Mouse (Mus musculus): ENCODE results near the gene Osbpl3.
A peak's percentile ranks its signal among the peaks of the same experiment; 100 is the strongest.

Osbpl3 gene

GRCm38 (mm10) chr6:50334846-50335821, 120.9 kb downstream of the Osbpl3 start:
- DNase-seq (ENCODE audit: low spot score in 2 of 2) = peak in 1 of 2 experiments; percentile 13

- DNase-seq (ENCODE audit: low spot score in 2 of 2) = no peak
Observed at GRCm38 (mm10) chr6:50333346-50333745, 122.7 kb downstream of the Osbpl3 start.

- no peak for DNase-seq (ENCODE audit: low spot score in 2 of 2)
Observed at GRCm38 (mm10) chr6:50331477-50331876, 124.5 kb downstream of the Osbpl3 start.

GRCm38 (mm10) chr6:50329380-50329779, 126.6 kb downstream of the Osbpl3 start:
- DNase-seq (ENCODE audit: low spot score in 2 of 2) = no peak

- DNase-seq (ENCODE audit: low spot score in 2 of 2) = no peak
Observed at GRCm38 (mm10) chr6:50328901-50329300, 127.1 kb downstream of the Osbpl3 start.

GRCm38 (mm10) chr6:50326192-50326591, 129.8 kb downstream of the Osbpl3 start:
- DNase-seq (ENCODE audit: low spot score in 2 of 2) = no peak

GRCm38 (mm10) chr6:50325485-50325884, 130.5 kb downstream of the Osbpl3 start:
- no peak for DNase-seq (ENCODE audit: low spot score in 2 of 2)

- DNase-seq (ENCODE audit: low spot score in 2 of 2) = peak; percentile 83 to 90
Observed at GRCm38 (mm10) chr6:50322631-50323030, 133.4 kb downstream of the Osbpl3 start.

- no peak for DNase-seq (ENCODE audit: low spot score in 2 of 2)
Observed at GRCm38 (mm10) chr6:50321739-50322138, 134.3 kb downstream of the Osbpl3 start.

GRCm38 (mm10) chr6:50318590-50319172, 137.3 kb downstream of the Osbpl3 start:
- DNase-seq (ENCODE audit: low spot score in 2 of 2) = peak; percentile 79 to 88

GRCm38 (mm10) chr6:50318150-50318549, 137.9 kb downstream of the Osbpl3 start:
- DNase-seq (ENCODE audit: low spot score in 2 of 2) = peak; percentile 31 to 51

- peak in 1 of 2 experiments; percentile 32 for DNase-seq (ENCODE audit: low spot score in 2 of 2)
Observed at GRCm38 (mm10) chr6:50316795-50317505, 139.1 kb downstream of the Osbpl3 start.

- peak; percentile 75 to 86 for DNase-seq (ENCODE audit: low spot score in 2 of 2)
Observed at GRCm38 (mm10) chr6:50314406-50315071, 141.5 kb downstream of the Osbpl3 start.

- peak; percentile 69 to 75 for DNase-seq (ENCODE audit: low spot score in 2 of 2)
Observed at GRCm38 (mm10) chr6:50312647-50313046, 143.4 kb downstream of the Osbpl3 start.

GRCm38 (mm10) chr6:50309019-50309418, 147.0 kb downstream of the Osbpl3 start:
- DNase-seq (ENCODE audit: low spot score in 2 of 2) = peak; percentile 72 to 77

- DNase-seq (ENCODE audit: low spot score in 2 of 2) = no peak
Observed at GRCm38 (mm10) chr6:50306625-50307024, 149.4 kb downstream of the Osbpl3 start.

GRCm38 (mm10) chr6:50304949-50305491, 151.0 kb downstream of the Osbpl3 start:
- peak; percentile 87 to 92 for DNase-seq (ENCODE audit: low spot score in 2 of 2)

GRCm38 (mm10) chr6:50301121-50301520, 154.9 kb downstream of the Osbpl3 start:
- no peak for DNase-seq (ENCODE audit: low spot score in 2 of 2)

GRCm38 (mm10) chr6:50300622-50301021, 155.4 kb downstream of the Osbpl3 start:
- DNase-seq (ENCODE audit: low spot score in 2 of 2) = no peak

- DNase-seq (ENCODE audit: low spot score in 2 of 2) = no peak
Observed at GRCm38 (mm10) chr6:50299071-50299470, 156.9 kb downstream of the Osbpl3 start.

- DNase-seq (ENCODE audit: low spot score in 2 of 2) = no peak
Observed at GRCm38 (mm10) chr6:50297671-50298070, 158.3 kb downstream of the Osbpl3 start.
